Mouse (Mus musculus): Measurements from ENCODE around the gene Rag1.

Rag1 gene

DNA sequence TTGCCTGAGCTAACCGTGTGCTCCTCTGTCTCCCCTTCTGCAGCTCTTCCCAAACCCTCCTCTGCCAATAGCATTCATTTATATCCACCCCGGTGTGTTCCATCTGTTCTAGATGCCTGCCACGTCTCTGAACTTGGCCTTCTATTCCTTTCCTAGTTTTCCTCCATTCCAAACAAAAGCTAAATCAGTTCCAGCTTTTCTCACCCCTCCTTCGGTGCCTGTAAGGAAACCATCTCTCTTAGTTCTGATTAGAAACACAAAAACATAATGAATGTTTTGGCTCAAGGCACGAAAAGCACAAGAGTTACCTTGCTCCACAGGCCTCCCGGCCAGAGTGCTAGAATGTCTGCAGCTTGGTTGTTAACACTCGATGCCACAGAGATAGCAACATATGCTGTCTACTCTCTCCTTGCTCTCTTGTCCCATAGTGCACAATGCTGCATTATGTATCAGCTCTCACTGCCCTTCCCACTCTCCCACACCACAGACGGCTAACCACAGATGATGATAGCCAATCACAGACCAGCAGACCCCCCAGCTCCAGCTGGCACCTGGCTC, at the start of gene Rag1, which contains the start of gene B230118H07Rik:
Rag1 (minus strand) TSS at position 388 of the 558 bp plus-strand sequence.
B230118H07Rik (minus strand) TSS at position 419 of the 558 bp plus-strand sequence.
- DNase-seq (ENCODE audit: low spot score in 2 of 2), result no peak

DNA sequence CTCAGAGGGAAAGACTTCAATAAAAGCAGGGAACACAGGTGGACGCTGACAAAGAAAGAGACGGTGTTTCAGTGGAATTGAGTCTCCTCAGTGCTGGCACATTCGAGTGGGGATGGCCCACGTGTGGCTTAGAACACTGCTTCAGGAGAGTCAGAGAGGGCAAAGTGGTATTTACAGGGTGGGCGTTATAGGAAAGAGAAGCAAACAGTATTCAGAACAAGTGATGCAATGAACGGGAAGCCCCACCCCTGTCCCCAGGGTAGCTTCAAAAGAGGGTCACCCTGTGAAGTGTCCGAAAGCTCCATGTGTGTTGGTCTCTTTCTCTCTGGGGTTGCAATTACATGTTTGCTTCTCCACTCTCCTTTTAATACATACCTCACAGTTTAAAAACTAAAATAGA, 46.3 kb upstream of the Rag1 start:
- no peak for DNase-seq (ENCODE audit: low spot score in 2 of 2)

DNA sequence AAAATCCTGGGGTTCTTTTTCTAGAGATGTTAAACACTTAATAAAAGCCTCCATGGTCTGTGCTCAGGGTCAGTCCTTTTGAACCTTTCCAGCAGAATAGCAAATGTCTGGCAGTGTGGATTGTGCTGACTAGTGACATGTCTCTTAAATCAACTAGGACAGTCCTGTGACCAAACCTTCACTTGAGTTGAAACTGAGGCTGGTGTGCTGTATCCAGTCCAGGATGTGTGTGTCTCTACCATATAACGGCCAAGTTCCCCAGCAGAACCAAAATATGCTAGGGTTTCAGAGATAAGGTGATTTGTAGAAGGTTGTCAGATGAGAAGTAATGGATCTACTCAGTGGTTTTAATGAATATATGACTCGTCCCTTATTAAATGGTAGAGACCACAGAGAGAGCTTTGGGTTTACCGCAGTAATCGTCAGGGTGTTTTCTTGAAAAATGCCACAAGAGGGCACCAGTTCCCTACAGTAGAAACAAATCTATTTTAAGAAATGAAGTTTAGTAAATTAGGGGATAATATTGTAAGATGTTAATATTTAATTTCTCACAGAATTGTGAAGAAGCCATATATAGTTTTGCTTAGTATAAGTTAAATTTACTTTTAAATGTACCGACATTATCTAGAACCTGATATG, 44.4 kb upstream of the Rag1 start:
- peak in 1 of 2 experiments; percentile 49 for DNase-seq (ENCODE audit: low spot score in 2 of 2)

DNA sequence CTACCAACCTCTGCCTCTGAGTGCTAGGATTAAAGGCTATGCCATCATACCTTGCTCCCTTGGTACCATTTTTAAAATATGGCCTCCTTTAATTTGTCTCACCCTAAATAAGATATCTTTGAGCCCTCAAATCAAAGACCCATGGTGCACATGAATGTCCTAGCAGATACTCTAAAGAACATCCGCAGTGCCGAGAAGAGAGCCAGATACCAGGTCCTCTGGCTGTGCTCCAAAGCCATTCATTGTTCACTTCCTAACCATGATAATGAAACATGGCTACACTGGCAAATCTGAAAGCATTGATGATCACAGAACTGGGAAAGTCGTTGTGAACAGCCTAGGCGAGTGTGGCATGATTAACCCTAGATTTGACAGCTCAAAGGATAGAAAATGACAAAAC, 43.7 kb upstream of the Rag1 start:
- no peak for DNase-seq (ENCODE audit: low spot score in 2 of 2)

DNA sequence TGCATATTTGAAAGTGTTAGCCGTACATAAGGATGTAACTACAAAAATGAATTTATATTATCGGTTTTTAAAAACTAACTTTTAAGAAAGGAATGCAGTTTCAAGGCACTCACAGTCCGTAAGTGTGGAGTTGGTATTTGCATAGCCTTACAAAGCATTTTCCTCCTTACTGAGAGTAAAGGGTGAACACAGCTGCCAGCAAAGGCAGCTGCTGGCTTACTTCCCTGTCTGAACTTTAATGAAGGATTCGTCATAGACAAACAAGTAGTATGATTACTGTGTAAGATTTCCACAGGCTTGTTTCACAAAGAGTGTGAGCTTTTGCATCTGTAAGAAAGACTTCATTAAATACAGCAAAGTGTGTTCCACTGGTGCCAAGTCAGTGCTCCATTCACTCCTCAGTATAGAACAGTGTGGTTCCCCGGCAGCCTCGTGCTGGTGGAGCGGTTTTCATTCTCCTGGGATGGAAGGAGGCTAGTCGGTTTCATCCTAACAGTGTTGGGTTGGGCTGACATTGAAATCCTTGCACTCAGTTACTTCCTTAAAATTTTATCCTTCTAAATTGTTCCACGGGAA, 41.0 kb upstream of the Rag1 start:
- DNase-seq (ENCODE audit: low spot score in 2 of 2), result no peak

DNA sequence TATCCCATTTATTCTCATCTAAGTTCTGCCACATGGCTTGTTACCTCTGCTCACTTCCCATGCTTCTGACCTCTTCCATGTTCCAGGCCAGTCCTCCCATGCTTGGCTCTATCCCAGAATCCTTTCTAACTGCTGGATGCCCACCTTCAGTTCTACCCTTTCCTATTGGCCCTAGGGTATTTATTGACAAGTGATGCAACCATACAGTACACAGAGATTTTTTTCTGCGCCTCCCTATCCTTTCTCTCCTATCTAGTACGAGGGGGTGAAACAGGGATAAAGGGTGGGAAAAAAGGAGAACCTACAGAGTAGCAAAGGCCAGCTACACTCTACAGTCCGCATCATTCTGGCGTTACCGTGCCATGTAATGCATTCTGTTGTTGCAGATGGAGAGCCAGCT, 38.7 kb upstream of the Rag1 start:
- no peak for DNase-seq (ENCODE audit: low spot score in 2 of 2)

DNA sequence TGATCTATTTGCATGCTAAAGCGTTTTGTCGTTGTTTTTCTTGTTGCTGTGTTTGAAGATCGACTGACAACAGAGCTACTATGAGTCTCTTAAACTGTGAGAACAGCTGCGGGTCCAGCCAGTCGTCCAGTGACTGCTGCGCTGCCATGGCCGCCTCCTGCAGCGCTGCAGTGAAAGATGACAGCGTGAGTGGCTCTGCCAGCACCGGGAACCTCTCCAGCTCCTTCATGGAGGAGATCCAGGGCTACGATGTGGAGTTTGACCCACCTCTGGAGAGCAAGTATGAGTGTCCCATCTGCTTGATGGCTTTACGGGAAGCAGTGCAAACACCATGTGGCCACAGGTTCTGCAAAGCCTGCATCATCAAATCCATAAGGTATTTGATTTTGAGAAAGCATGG, 35.1 kb upstream of the Rag1 start:
- peak in 1 of 2 experiments; percentile 60 for DNase-seq (ENCODE audit: low spot score in 2 of 2)

DNA sequence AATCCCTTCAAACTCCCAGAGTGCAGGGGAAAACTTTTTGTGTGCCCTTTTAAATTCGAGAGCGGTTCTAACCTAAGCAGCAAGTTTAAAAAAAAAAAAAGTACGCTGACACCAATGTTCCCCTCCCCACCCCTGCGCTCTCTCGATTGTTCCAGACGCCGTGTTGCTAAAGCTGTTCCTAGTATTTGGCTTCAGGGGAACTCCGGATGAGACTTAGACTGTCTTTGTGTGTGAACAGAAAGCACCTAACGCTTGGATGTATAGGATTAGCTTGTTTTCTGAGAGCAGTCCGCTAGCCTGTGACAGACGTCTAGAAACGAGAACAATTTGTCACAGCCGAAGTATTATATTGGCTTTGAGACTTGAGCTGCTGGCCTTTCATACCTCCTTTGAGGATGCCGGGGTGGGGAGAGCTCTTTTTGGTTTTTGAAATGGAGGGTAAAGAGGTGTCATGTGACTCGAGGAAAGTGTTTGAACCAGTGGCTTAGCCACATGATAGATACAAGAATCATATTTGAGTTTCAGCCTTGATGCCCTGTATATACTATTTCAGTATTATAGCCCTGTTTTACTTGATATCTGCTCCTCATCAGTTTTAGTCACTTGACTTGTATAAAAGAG, 30.0 kb upstream of the Rag1 start:
- no peak for DNase-seq (ENCODE audit: low spot score in 2 of 2)

DNA sequence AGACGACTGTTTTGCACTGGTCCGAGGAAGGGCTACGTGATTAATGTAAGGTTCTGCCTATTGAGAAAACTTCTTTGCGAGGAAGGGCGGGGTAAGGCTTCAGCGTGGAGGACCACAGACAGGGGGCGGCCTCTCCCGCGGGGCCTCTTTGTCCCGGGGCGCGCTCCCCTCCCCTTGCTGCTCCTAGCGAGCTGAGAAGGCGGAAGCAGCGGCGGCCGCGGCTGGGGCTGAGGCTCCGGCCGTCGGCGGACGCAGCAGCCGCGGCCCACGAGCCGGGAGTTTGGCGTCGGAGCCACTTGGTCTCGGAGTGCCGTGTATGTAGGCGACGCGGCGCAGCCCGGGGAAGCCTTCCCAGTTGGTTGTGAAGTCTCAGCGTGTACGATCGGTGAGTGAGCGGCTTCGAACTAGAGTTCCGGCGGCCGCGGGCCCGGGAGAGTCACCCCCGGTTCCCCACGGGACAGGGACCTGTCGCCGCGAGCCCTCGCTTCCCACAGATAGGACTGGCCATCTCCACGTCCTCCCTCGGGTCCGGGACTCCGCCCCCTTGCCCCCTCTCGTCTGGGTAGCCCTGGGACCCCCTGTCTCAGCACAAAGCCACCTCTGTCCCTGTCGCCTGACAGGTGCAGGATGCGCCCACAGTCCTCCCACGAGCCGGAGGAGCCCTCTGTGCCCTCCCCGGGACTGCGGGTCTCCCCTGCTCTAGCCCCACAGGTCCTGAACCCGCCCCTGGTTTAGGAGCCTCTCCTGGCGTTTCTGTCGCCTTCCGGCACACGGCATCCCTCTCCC, 29.1 kb upstream of the Rag1 start, which contains the start of gene Traf6:
Traf6 (plus strand) TSS at position 194 of the 786 bp plus-strand sequence.
- DNase-seq (ENCODE audit: low spot score in 2 of 2), result peak; percentile 89 to 91

DNA sequence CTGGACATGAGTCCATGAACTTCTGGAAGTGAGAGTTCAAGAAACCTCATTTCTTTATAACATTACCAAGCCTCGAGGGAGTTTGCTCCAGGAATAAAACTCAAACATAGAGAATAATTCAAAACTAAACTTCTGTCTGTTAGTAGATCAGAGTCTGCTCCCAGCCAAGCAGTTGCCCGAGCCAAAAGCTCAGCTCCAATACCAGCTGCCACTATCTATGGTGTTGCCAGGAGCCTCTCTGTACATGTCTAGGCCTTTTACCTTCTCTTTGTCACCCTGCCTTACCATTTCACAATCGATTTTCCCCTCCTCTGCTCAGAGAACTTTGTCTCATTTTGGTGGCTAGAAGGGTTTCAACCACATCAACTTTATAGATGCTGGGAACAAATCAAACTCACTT, 24.2 kb upstream of the Rag1 start:
- DNase-seq (ENCODE audit: low spot score in 2 of 2), result no peak

DNA sequence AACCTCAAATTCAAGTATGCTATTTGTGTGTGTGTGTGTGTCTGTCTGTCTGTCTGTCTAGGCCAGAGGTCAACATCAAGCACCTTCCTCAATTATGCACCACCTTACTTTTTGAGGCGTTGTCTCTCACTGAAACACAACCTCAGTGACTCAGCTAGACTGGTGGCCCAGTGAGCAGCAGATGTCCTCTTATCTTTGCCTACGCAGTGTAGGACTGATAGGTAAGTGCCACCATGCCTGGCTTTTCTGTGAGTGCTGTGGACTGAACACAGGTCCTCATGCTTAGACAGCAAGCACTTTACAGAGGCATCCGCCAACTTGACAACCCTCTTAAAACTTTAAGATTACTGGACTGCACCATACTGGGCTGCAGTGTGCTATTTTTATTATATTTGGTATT, 19.4 kb upstream of the Rag1 start:
- DNase-seq (ENCODE audit: low spot score in 2 of 2), result no peak

DNA sequence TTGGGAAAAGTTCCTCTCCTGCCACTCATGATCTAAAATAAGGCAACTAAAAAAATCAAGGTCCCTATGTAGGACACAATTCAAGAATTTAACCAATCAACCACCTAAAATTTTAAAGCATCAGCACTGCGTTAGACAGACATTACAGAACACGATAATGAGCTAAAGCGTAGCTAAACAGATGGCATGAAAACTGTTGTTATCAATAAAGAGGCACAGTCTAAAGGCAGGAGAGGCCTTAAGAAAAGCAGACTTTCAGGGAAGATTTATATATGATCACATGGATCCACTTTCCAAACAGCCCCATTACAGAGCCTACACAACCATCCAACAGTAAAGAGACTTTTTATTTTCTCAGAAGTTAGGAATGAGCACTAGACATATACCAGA, 16.4 kb upstream of the Rag1 start:
- no peak for DNase-seq (ENCODE audit: low spot score in 2 of 2)

DNA sequence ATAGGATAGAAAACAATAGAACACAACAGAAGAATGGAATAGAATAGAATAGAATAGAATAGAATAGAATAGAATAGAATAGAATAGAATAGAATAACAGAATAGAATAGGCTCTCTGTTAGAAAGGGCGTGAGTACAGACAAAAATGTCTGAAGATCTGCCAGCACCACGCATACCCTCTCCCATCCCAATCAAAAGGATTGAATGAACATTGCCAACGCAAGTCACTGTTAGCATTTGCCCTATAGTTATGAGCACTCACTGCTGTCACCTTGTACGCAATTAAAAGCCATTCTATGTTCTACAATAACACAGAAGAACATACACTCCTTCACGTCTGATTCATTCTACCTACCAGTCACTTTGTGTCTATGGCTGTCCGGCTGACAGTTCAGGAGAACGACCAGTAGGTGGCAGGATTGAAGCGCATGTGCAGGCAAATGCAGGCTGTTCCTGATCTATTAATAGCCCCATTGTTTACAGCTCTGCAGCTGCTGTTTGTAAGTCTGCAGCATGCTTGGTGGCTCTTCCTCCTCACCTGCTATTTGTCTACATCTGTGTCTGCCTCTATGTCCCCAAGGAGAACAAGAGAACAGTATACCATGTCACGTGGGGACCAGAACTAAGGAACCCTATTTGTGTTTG, 15.9 kb upstream of the Rag1 start:
- DNase-seq (ENCODE audit: low spot score in 2 of 2), result peak; percentile 77 to 82

DNA sequence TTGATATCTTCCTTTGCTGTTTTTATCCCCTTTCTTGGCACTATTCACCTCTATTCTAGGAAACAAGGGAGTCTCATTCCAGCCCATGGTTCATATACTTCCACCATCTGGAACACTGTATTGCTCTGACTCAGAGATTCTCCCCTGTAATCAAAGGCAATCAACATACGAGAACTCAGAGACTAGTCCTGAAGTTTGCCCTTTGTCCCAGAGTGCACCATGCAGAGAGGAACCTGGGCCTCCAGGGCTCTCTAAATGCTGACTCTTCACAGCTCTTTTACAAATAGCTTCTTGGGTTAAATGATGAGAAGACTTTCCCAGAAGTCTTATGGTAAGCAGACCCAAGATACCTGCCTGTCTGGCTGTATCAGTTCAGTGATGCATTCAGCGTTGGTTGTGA, 11.2 kb upstream of the Rag1 start:
- no peak for DNase-seq (ENCODE audit: low spot score in 2 of 2)

DNA sequence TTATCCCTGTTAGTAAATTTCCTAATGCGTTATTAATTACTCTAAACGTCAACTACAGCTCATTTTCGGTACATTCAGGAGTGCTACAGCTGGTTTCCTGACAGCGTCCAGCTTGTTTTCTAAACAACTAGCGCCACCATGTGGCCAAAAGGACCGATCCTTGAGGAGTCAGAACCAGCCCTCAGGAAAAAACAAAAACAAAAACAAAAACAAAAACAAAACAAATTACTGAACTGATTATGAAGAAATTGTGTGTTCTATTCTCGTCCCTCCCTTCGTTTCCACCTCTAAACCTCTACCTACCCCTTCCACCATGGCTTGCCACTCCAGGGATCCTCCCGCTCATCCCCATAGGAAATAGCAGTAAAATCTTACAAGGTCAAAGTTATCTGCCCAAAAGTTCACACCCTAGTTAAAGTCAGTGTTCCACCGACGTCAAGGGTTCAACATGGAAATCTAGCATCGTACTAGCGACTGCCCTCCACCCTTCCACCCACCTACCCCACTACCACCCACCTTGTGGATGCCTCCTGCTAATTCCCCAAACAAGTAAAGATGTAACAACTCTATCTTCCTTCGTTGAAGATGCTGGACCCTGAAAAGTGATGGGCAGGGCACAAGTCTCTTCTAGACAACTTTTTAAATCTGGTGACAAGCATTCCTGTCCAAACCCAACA, 3.8 kb upstream of the Rag1 start:
- peak; percentile 84 to 88 for DNase-seq (ENCODE audit: low spot score in 2 of 2)

DNA sequence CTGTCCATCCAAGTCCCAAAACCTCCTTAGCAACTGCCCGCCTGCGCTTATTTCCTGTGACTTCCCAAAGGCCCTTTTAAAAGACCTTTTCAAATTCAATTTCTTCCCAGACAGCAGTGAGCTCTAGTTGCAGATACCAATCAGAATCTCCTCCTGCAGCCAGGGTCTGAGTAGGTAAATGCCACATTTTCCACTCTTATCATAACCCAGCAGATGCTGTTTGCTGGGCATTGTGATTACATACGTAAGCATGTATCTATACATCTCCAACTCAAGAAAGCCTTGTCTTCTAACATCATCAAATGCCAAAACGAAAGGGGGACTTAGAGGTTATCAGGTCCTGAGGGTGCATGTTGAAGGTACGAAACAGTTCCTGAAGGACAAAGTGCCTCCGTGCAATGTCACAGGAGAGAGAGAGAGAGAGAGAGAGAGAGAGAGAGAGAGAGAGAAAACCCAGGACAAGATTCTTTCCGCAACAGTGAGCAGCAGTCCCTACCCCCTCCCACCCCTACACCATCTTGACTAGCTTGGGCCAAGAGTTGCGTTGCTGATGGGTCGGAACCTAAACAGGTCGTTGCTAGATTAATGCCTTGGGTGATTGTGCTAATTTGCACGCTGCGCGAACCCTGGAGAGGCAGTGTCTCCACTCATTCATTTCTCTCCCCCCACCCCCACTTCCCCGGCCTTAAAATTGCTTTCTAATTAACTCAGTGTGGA, 3.1 kb upstream of the Rag1 start:
- peak; percentile 30 to 36 for DNase-seq (ENCODE audit: low spot score in 2 of 2)

DNA sequence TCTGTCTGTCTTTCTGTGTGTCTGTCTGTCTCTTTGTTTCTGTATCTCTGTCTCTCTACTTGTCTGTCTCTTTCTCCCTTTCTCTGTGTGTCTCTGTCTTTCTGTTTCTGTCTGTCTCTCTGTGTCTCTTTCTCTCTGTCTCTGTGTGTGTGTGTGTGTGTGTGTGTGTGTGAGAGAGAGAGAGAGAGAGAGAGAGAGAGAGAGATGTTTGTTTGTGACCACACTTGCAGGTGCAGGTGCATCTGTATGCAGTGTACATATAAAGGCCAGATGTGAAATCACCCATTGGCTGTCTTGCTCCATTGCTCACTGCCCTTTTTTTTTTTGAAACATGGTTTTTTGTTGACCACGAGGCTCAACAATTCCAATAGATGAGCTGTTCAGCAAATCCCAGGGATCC, 1.1 kb upstream of the Rag1 start:
- DNase-seq (ENCODE audit: low spot score in 2 of 2), result no peak

DNA sequence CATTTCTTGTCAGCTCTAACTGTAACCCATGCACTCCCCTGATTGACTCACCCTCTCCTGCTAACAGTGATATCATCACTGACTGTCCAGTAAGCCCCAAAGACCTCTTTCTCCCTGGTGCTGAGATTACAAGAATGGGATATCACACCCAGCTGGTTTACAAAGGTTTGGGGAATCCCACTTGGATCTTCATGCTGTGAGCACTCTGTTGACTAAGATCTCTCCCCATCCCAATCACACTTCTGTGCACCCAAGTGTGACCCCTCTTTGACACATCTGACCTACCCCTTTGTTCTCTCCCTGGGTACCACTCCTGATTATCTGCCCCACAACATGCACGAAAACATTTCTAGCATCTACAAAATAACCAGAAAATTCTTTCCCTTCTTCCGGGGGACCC, 940 bp downstream of the Rag1 start:
- DNase-seq (ENCODE audit: low spot score in 2 of 2), result no peak

DNA sequence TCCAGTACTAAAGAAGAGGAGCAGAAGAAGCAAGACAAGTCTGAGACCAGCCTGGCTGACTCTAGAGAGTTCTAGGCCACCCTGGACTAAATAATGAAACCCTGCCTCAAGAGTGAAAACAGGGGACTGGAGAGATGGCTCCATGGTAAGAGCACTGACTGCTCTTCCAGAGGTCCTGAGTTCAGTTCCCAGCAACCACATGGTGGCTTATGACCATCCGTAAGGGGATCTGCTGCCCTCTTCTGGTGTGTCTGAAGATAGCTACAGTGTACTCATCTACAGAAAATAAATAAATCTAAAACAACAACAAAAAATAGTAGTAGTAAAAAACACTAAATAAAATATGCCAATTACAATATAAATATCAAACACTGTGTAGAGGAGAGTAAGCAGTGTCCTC, 3.5 kb downstream of the Rag1 start:
- DNase-seq (ENCODE audit: low spot score in 2 of 2), result no peak

DNA sequence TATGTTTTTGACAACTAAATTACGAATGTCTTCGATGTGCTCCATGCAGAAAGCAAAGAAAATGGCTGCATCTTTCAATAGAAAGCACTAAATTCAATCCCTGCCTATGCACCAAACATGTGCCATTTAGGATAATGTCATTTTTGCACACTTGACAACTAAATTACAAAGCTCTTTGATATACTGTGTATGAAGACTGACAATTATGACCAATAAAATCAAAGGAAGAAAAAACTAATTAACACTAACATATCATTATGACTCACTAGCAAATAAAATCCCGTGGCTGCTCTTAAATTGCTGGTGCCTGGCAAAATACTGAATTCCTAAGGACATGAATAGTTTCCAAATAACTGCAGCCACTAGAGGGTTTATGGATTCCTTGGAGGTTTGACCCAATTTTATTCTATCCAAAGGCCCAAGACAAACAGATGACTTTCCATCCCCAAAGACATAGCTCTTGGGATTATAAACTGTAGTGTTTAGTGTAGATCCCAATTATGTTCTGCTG, 9.4 kb downstream of the Rag1 start:
- DNase-seq (ENCODE audit: low spot score in 2 of 2), result no peak
